Mouse (Mus musculus) adipocyte (in vitro differentiated cells): ENCODE measurements around the gene Slc41a3.
"Not testable (repeated sequence)": the region's sequence is repeated elsewhere in the genome, so short reads cannot be mapped to it uniquely, and the experiment has no call there.

Experiments used
- DNase-seq: peaks from one replicate; pipeline ENCODE4 v3.0.0-alpha.2; 2016; ENCODE audit warnings: low spot score

Slc41a3 gene

DNA sequence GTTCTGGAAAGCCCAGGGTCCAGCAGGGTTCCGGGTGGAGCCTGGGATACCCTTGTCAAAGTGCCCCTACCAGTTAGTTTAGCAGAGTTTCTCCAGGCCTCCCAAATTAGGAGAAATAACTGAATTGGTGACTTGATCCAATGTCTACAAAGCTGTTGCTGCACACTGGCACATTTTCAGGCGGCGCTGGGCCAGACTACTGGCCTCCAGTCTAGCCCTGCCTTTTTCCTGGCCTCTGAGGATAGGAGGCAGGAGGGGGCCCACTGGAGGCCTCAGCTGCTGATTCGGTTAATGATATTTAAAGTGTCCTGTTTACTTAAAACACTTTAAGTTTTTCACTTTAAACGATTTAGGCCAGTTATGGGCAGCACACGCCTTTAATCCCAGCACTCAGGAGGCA is 19.7 kb downstream of the Slc41a3 start:
- DNase-seq = peak; percentile 53

DNA sequence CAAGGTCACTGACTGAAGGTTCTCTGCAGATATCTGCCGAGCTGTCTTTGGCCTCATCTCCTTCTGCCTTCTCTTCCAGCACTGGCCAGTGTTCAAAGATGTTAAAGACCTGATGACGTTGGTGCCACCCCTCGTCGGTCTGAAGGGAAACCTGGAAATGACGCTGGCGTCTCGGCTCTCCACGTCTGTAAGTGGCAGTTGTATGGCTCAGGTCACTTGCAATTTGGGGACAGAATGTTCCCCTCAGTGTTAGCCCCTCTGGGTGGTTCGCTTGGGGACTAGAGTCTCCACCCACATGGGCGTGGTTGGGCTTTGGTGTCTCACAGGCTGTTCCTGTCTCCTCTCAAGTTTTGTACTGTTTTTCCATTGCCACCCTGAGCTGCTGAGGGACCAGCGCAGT is 20.2 kb downstream of the Slc41a3 start:
- DNase-seq = no peak

DNA sequence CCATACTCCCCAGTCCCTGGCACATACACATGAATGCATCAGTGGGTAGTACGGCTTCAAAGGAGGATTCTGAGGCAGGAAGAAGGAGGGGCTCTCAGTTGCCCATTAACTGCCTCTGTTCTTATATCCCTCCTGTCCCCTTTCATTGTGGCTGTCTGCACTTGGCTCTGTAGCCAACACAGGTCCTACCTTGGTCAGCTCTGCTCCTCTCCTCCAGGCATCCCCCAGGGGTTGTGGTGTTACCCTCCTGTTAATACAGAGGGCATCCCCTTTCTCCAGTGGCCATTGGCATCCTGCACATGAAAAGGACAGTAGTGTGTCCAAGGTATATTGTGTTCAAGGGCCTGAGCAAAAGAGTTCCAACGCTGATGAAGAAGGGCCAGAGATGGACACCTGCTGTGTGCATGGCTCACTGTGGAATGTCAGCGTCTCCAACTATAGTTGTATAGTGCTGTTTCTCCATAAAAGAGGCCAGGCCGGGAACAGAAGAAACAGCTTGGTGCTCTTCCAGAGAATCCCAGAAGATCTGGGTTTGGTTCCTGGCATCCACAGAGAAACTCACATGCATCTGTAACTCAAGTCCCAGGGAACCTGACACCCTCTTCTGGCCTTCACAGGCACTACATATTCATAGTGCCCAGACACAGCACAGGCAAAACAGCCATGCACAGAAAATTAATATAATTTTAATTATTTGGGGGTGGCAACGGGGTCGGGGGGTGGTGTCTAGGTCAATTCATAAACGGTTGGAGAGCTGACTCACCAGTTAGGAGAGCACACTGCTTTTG is 20.9 kb downstream of the Slc41a3 start:
- no peak for DNase-seq

DNA sequence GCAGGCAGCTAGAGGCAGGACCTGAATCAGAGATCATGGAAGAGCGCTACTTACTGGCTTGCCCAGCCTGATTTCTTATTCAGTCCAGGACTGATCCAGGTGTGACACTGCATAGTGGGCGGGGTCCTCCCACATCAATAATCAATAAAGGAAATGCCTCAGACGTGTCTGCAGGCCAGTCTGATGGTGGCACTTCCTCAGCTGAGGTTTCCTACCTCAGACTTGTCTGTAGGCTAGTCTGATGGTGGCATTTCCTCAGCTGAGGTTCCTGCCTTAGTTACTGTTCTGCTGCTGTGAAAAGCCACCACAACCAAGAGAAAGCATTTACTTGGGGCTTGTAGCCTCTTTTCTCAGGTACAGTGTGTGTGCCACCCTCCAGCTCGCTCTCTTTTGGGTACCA is 23.0 kb downstream of the Slc41a3 start:
- no peak for DNase-seq

GRCm38 (mm10) chr6:90629506-90629905 is 25.0 kb downstream of the Slc41a3 start:
- DNase-seq = no peak

GRCm38 (mm10) chr6:90630427-90630826 is 25.9 kb downstream of the Slc41a3 start:
- DNase-seq = no peak

DNA sequence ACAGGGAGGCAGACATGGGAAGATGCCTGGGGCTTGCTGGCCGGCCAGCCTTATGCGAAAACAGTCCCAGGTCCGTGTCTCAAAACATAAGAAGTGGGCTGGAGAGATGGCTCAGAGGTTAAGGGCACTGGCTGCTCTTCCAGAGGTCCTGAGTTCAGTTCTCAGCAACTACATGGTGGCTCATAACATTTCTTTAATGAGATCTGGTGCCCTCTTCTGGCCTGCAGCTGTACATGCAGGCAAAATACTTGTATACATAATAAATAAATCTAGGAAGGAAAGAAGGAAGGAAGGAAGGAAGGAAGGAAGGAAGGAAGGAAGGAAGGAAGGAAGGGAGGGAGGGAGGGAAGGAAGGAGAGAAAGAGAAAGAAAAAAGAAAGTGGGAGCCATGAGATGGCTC is 28.0 kb downstream of the Slc41a3 start:
- not testable (repeated sequence) for DNase-seq

GRCm38 (mm10) chr6:90635081-90635480 is 30.6 kb downstream of the Slc41a3 start:
- DNase-seq = no peak

GRCm38 (mm10) chr6:90635611-90636010 is 31.1 kb downstream of the Slc41a3 start:
- DNase-seq = no peak

- DNase-seq = no peak
Measured at GRCm38 (mm10) chr6:90643057-90643456, 38.5 kb downstream of the Slc41a3 start.

GRCm38 (mm10) chr6:90644965-90645364 is 40.4 kb downstream of the Slc41a3 start:
- no peak for DNase-seq

DNA sequence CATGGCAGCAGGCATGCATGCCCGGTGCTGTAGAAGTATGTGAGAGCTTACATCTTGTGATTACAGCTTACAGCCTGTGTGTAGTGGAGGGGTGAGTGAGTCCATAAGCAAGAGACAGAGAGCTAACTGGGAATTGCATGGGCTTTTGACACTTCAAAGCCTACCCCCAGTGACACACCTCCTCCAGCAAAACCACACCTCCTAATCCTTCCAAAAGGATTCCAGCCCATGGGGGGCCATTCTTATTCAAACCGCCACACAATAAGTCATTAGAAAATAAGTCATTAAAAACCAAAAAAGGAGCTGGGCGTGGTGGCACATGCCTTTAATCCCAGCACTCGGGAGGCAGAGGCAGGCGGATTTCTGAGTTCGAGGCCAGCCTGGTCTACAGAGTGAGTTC is 43.9 kb downstream of the Slc41a3 start:
- no peak for DNase-seq

DNA sequence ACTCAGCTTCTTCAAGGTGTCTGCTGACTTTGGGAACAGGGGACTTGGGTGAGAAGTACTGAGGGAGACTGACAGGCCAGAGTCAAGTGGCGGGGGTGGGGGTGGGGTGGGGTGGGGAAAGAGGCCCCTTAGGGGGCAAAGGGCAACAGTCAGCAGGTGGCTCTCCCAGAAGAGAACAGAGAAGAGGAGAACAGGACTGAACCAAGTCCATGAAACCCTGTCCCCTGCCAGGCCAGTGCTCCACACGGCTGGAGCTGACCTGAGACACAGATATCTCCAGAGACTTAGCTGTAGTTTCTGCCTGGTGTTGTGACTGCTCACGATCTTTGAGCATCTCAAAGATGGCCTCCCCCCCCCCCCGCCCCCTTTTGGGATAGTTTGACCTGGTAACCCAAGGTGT is 44.8 kb downstream of the Slc41a3 start:
- DNase-seq = no peak

GRCm38 (mm10) chr6:90650634-90651033 is 46.1 kb downstream of the Slc41a3 start:
- DNase-seq = no peak

DNA sequence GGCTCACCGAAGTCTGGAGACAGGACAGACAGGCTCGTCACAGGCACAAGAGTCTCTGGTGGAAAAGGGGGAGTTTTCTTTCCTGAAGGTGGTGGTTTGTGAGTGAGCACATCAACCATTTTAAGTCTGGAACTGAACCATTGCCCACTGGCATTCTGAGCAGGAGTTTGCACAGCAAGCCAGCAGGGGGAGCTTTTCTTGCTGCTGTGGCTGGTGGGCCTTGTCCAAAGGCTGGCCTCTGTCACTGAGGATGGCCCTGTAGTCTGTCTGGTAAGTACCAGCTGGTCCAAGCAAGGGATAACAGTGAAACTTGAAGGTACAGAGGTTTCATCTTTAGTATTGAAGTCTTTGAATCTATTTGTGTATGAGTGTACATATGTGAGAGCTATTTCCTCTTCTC is 49.2 kb downstream of the Slc41a3 start:
- DNase-seq = peak; percentile 47

- DNase-seq = peak; percentile 49
Measured at GRCm38 (mm10) chr6:90656344-90656850, 51.9 kb downstream of the Slc41a3 start.

GRCm38 (mm10) chr6:90659913-90660312 is 55.4 kb downstream of the Slc41a3 start:
- DNase-seq = peak; percentile 28

DNA sequence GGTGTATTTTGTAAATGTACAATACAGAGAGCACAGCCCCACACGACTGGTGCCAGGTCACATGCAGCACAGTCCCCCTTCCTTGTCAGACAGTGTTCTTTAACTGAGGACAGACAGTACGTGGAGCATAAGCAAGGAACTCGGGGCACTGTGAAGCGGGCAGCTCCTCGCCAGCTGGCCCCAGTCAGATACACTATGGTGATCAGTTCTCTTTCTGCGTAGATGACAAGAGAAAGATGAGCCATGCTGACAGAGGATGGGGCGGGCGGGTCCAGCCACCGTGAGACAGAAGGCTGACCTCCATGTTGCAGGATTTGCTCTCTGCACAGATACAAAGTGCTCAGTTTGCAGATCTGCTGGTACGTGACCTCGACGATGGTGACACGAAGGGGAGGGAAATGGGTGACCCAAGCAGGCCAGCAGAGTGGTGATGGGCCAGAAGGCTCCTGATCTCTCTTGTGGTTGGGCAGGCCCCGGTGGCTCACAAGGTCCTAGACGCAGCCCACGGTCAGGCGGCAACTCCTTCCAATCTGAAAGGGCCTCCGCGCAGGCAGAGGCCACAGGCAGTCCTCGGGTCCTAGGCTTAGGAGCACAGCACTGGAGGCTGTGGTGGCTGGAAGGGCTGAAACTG is 56.0 kb downstream of the Slc41a3 start:
- DNase-seq = no peak

DNA sequence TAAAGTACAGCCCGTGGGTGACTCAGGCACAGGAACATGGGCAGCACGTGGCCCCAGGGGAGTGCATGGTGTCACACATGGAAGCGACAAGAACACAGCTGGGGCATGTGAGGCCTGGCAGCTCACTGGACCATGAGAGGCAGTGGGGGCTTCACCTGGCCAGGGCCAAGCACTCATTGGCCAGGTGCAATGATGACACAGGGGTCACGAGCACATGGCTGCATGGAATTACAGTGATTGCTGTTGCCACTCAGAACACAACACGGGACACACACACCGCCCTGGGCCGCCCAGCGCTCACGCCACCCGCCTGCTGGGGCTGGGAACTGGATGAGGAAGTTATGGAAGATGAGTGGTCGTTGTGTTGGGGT is 56.5 kb downstream of the Slc41a3 start:
- no peak for DNase-seq

DNA sequence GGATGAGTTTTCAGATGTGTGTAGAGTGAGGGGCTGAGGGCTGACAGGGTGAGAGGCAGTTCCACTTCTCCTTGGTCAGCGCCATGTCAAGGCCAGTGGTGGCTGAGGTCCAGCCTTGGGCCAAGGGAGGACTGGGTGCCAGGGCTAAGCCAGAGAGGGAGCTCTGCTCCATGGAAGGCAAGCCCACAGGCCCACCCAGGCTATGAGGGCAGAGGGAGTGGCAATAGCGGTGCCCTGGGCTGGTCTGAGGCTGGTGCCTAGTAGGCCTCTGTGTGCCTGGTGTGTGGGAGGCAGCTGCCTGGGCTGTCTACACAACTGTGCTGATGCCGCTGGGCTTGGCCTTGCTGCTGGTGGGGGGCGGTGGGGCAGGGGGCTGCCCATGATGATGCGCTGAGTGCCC is 57.6 kb downstream of the Slc41a3 start:
- no peak for DNase-seq

- no peak for DNase-seq
Measured at GRCm38 (mm10) chr6:90663736-90664135, 59.2 kb downstream of the Slc41a3 start.

DNA sequence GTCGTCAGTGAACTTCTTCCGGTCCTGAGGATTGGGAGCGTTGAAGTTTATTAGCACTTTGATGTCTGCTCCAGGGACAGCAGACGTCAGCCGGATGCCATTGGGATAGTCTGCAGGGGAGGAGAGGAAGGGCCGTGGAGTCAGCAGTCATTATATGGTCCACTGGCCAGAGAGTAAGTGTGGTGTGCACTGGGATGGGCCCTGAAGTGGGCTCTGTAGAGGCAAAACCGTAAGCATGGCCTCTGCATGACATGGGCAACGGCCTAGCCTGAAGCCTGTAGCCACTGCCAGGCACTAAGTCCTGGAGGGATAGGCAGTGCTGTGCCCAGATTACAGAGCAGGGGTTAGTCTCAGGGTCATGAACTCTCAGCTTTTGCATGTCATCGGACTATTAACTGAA is 64.2 kb downstream of the Slc41a3 start:
- DNase-seq = no peak

GRCm38 (mm10) chr6:90678759-90679158 is 74.2 kb downstream of the Slc41a3 start:
- no peak for DNase-seq

DNA sequence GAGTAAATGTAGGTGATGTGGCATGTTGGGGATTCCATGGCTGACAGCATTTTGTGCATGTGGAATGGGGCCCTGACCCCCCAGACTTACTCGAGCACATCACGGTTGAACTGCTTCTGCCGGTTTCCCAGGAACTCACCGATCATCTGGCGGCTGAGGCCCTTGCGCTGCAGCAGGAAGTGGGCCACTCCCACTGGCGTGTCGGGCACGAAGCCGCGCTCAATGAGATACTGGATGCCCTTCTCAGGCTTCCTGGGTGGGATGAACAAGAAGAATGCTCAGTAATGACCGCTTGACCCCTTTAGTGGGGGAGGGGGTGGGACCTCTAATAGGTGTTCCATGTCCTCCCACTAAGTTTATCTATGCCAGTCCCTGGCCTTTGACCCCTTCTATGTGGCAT is 75.9 kb downstream of the Slc41a3 start:
- no peak for DNase-seq
